Mouse (Mus musculus): ENCODE measurements around the gene Mfsd12. TPM values are rescaled to one million over a fixed set of nuclear protein-coding genes. Genes with fewer than 3 reads are reported as not detected.

Gene Mfsd12
- polyA plus RNA-seq, 1 experiment, result 15.6 TPM

DNA sequence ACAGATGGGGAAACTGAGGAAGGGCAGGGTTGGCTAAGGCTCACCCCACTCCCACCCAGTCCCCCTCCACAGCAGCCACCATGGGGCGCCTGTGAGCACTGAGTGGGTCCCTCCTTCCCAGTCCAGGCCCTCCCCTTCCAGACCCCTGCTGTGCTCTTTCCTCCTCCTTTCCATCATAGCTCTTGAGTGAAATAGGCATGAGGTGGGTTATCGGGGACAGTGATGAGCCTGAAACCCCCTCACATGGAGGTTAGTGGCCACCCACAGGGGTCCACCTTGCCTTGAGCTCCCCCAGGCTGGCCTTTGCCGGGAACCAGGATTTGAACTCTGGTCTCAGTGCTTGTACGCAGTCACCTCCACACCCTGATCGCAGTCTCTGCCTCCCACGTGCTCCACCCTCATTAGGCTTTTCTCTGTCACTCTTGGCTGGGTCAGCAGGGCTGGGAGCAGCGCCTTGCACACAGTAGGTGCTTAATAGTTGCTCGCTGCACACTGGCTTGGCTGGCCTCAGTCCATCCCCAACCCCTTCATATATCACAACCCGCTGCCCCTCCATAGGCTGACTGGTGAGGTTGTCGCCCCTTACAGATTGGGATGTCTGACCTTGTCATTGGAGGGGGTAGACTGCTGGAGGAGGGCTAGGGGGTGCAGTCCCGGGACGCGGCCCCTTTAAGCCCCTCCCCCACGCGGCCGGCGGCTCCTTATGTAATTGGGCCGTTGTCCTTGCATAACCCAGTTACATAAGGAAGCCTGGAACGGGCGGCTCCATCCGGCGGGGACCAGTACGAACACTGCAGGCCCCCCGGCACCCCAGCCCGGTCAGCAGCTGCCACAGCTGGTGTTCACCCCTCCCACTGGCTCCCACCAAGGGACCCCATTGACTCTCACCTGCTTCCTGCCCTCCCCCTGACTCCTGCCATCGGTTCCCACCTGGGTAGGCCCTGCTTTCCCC is 56.3 kb downstream of the Mfsd12 start:
- TF ChIP-seq CTCF (IDR thresholded peaks at IDR 0.05; ENCODE audit: borderline replicate concordance, extremely low read depth, insufficient read depth, insufficient read length) (no peak), POLR2A (IDR thresholded peaks at IDR 0.05; ENCODE audit: borderline replicate concordance, extremely low read depth, insufficient read depth, insufficient read length, poor library complexity, severe bottlenecking) (no peak)
- peak; percentile 80 for DNase-seq (ENCODE audit: low read depth)

DNA sequence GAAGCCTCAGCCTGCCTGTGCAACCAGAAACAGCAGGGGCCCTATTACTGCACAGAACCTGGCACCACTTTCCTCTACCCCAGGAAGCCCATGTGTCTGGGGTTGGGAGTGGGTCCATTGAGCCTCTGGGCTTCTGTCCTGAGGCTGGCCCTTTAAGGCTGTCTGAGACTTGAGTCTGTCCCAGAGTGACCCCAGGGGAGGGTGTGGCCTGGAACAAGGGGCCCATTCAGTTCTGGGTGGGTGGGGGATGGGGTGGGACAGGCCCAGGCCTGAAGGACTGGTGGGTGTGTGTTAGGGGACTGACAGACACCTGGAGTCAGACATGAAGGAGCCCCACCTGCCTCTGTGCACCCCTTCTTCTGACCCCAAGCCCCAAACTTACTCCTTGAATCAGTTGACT is 57.4 kb downstream of the Mfsd12 start:
- TF ChIP-seq CTCF (IDR thresholded peaks at IDR 0.05; ENCODE audit: borderline replicate concordance, extremely low read depth, insufficient read depth, insufficient read length) (no peak), POLR2A (IDR thresholded peaks at IDR 0.05; ENCODE audit: borderline replicate concordance, extremely low read depth, insufficient read depth, insufficient read length, poor library complexity, severe bottlenecking) (no peak)
- DNase-seq (ENCODE audit: low read depth), result peak; percentile 79

DNA sequence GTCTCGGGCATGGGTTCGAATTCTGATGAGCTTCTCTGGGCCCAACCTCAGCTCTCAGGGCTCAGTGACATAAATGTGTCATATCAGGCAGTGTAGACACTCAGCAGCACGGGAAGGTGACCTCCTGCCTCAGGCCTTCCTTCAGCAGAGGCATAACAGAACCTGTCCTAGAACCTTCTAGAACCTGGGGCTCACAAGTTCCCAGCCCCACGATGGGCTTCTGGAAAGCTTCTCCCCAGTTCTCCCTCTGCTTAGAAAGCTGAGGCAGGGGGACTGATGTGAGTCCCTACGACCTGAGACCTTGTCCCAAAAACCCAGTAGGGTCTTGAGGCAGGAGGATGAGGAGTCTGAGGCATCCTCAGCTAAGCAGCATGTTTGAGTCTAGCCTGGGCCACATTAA is 57.9 kb downstream of the Mfsd12 start:
- DNase-seq (ENCODE audit: low read depth), result no peak

More for the DNA sequence above, 57.9 kb downstream of the Mfsd12 start:
- TF ChIP-seq CTCF (IDR thresholded peaks at IDR 0.05; ENCODE audit: borderline replicate concordance, extremely low read depth, insufficient read depth, insufficient read length) (no peak), POLR2A (IDR thresholded peaks at IDR 0.05; ENCODE audit: borderline replicate concordance, extremely low read depth, insufficient read depth, insufficient read length, poor library complexity, severe bottlenecking) (no peak)

Other genes with a start within 250 kb of the Mfsd12 start
- 9.2 and 12.7 TPM in 2 replicates for gene Zbtb7a, start 222.3 kb upstream of the Mfsd12 start, polyA plus RNA-seq (2012; rRNA removed)
- gene Pias4, start 189.6 kb upstream of the Mfsd12 start, polyA plus RNA-seq (2012; rRNA removed), result 38.4 and 47.8 TPM in 2 replicates
- 1,504 and 1,952 TPM in 2 replicates for gene Eef2, start 180.9 kb upstream of the Mfsd12 start, polyA plus RNA-seq (2012; rRNA removed)
- 82.3 and 88.4 TPM in 2 replicates for gene Dapk3, start 174.5 kb upstream of the Mfsd12 start, polyA plus RNA-seq (2012; rRNA removed)
- not detected in 2 replicates for gene 4930442H23Rik, start 173.6 kb upstream of the Mfsd12 start, polyA plus RNA-seq (2012; rRNA removed)
- gene Nmrk2, start 155.4 kb upstream of the Mfsd12 start, polyA plus RNA-seq (2012; rRNA removed), result 0.18 and 0.21 TPM in 2 replicates
- gene Atcay, start 126.7 kb upstream of the Mfsd12 start, polyA plus RNA-seq (2012; rRNA removed), result 134 and 169 TPM in 2 replicates
- gene Zfr2, start 124.3 kb upstream of the Mfsd12 start, polyA plus RNA-seq (2012; rRNA removed), result 59.8 and 63.6 TPM in 2 replicates
- 30.6 and 31.9 TPM in 2 replicates for gene Matk, start 104.6 kb upstream of the Mfsd12 start, polyA plus RNA-seq (2012; rRNA removed)
- 67.0 and 72.1 TPM in 2 replicates for gene Mrpl54, start 90.6 kb upstream of the Mfsd12 start, polyA plus RNA-seq (2012; rRNA removed)
- 45.2 and 47.0 TPM in 2 replicates for gene Apba3, start 90.5 kb upstream of the Mfsd12 start, polyA plus RNA-seq (2012; rRNA removed)
- 4.6 and 4.9 TPM in 2 replicates for gene Tjp3, start 65.9 kb upstream of the Mfsd12 start, polyA plus RNA-seq (2012; rRNA removed)
- 267 and 268 TPM in 2 replicates for gene Pip5k1c, start 64.5 kb upstream of the Mfsd12 start, polyA plus RNA-seq (2012; rRNA removed)
- 41.4 and 44.3 TPM in 2 replicates for gene Cactin, start 36.4 kb upstream of the Mfsd12 start, polyA plus RNA-seq (2012; rRNA removed)
- gene Tbxa2r, start 28.8 kb upstream of the Mfsd12 start, polyA plus RNA-seq (2012; rRNA removed), result 5.0 and 5.3 TPM in 2 replicates
- 0.05 and 0.16 TPM in 2 replicates for gene Gipc3, start 14.2 kb upstream of the Mfsd12 start, polyA plus RNA-seq (2012; rRNA removed)
- 49.5 and 63.8 TPM in 2 replicates for gene Hmg20b, start 7.0 kb upstream of the Mfsd12 start, polyA plus RNA-seq (2012; rRNA removed)
- 0.19 and 0.25 TPM in 2 replicates for gene 4930404N11Rik, start 8.3 kb downstream of the Mfsd12 start, polyA plus RNA-seq (2012; rRNA removed)
- 154 and 184 TPM in 2 replicates for gene Fzr1, start 21.0 kb downstream of the Mfsd12 start, polyA plus RNA-seq (2012; rRNA removed)
- 64.0 and 67.4 TPM in 2 replicates for gene Dohh, start 26.9 kb downstream of the Mfsd12 start, polyA plus RNA-seq (2012; rRNA removed)
- 6.8 and 9.6 TPM in 2 replicates for gene Gm48551, start 27.0 kb downstream of the Mfsd12 start, polyA plus RNA-seq (2012; rRNA removed)
- gene Gm48552, start 31.5 kb downstream of the Mfsd12 start, polyA plus RNA-seq (2012; rRNA removed), result 8.7 and 9.4 TPM in 2 replicates
- 3.0 and 4.2 TPM in 2 replicates for gene Smim24, start 35.6 kb downstream of the Mfsd12 start, polyA plus RNA-seq (2012; rRNA removed)
- 9.2 and 16.7 TPM in 2 replicates for gene Nfic, start 98.1 kb downstream of the Mfsd12 start, polyA plus RNA-seq (2012; rRNA removed)
- 396 and 427 TPM in 2 replicates for gene Celf5, start 125.2 kb downstream of the Mfsd12 start, polyA plus RNA-seq (2012; rRNA removed)
- gene Ncln, start 138.9 kb downstream of the Mfsd12 start, polyA plus RNA-seq (2012; rRNA removed), result 152 and 206 TPM in 2 replicates
- gene S1pr4, start 142.6 kb downstream of the Mfsd12 start, polyA plus RNA-seq (2012; rRNA removed), result 0.54 and 0.59 TPM in 2 replicates
- gene Gna15, start 166.7 kb downstream of the Mfsd12 start, polyA plus RNA-seq (2012; rRNA removed), result 0.95 and 1.1 TPM in 2 replicates
- gene Gna11, start 187.7 kb downstream of the Mfsd12 start, polyA plus RNA-seq (2012; rRNA removed), result 110 and 115 TPM in 2 replicates
- 568 and 696 TPM in 2 replicates for gene Aes, start 202.0 kb downstream of the Mfsd12 start, polyA plus RNA-seq (2012; rRNA removed)
- gene Tle2, start 217.1 kb downstream of the Mfsd12 start, polyA plus RNA-seq (2012; rRNA removed), result 82.1 and 123 TPM in 2 replicates
- 5.3 and 8.2 TPM in 2 replicates for gene Tle6, start 243.6 kb downstream of the Mfsd12 start, polyA plus RNA-seq (2012; rRNA removed)
- 5.5 and 6.7 TPM in 2 replicates for gene BC025920, start 248.8 kb downstream of the Mfsd12 start, polyA plus RNA-seq (2012; rRNA removed)

Data from brain, embryonic 14.5 days (tissue).